Mouse (Mus musculus) heart, embryonic 11.5 days (tissue): ENCODE measurements around the gene Mnd1. TPM values are rescaled to one million over a fixed set of nuclear protein-coding genes. Genes with fewer than 3 reads are reported as not detected.

Experiments
- ATAC-seq: fragments of 200-750 bp; cut with Nextera tagmentation; replicated peaks from 2 replicates; pipeline ENCODE4 v1.8.0; 2017; ENCODE audit warnings: moderate library complexity; ENCODE audit not compliant: insufficient number of reproducible peaks, low FRiP score, low TSS enrichment
- H3K27ac ChIP-seq: fragments of 300-500 bp; sonication (generic); 2 replicates; pipeline ENCODE4 v1.5.1; 2014; ENCODE audit warnings: mild to moderate bottlenecking, low read depth, low read length
- H3K27me3 ChIP-seq: fragments of 300-500 bp; sonication (generic); 2 replicates; pipeline ENCODE4 v1.6.1; 2014; ENCODE audit warnings: mild to moderate bottlenecking, low read length, mixed read lengths; ENCODE audit not compliant: control insufficient read depth, insufficient read depth
- H3K36me3 ChIP-seq: fragments of 300-500 bp; sonication (generic); 2 replicates; pipeline ENCODE4 v1.6.1; 2014; ENCODE audit warnings: mild to moderate bottlenecking, low read length, moderate library complexity, mixed read lengths; ENCODE audit not compliant: control insufficient read depth, insufficient read depth
- H3K4me1 ChIP-seq: fragments of 300-500 bp; sonication (generic); 2 replicates; pipeline ENCODE4 v1.6.1; 2014; ENCODE audit warnings: low read length; ENCODE audit not compliant: control insufficient read depth, insufficient read depth
- H3K4me2 ChIP-seq: fragments of 300-500 bp; sonication (generic); 2 replicates; pipeline ENCODE4 v1.6.1; 2014; ENCODE audit warnings: mild to moderate bottlenecking, moderate library complexity
- H3K4me3 ChIP-seq: fragments of 300-500 bp; sonication (generic); 2 replicates; pipeline ENCODE4 v1.5.1; 2014; ENCODE audit warnings: low read depth, low read length
- H3K9ac ChIP-seq: fragments of 300-500 bp; sonication (generic); 2 replicates; pipeline ENCODE4 v1.6.1; 2014; ENCODE audit warnings: mild to moderate bottlenecking, low read depth, low read length, moderate library complexity
- H3K9me3 ChIP-seq: fragments of 300-500 bp; sonication (generic); replicated peaks from 2 replicates; pipeline ENCODE4 v1.6.1; 2016; ENCODE audit warnings: low read length; ENCODE audit not compliant: control insufficient read depth
- WGBS: fragments of 180-500 bp; shearing (Covaris S2); extraction: QIAGEN DNeasy Blood & Tissue Kit; methylation state at CpG from one replicate; pipeline ENCODE4 v1.1.7; 2014; ENCODE audit not compliant: insufficient replicate concordance; 5-methylcytosine and 5-hydroxymethylcytosine counted together
- polyA plus RNA-seq: library from polyadenylated mRNA; unstranded; fragments of >200 nt; fragmentation: Nextera tagmentation; extraction: Ambion mirVana; gene quantifications from 2 replicates; pipeline ENCODE4 v1.2.1, GENCODE M21; 2014

Gene Mnd1
- polyA plus RNA-seq, 1 experiment from 2014 or later: 12.0 TPM

DNA sequence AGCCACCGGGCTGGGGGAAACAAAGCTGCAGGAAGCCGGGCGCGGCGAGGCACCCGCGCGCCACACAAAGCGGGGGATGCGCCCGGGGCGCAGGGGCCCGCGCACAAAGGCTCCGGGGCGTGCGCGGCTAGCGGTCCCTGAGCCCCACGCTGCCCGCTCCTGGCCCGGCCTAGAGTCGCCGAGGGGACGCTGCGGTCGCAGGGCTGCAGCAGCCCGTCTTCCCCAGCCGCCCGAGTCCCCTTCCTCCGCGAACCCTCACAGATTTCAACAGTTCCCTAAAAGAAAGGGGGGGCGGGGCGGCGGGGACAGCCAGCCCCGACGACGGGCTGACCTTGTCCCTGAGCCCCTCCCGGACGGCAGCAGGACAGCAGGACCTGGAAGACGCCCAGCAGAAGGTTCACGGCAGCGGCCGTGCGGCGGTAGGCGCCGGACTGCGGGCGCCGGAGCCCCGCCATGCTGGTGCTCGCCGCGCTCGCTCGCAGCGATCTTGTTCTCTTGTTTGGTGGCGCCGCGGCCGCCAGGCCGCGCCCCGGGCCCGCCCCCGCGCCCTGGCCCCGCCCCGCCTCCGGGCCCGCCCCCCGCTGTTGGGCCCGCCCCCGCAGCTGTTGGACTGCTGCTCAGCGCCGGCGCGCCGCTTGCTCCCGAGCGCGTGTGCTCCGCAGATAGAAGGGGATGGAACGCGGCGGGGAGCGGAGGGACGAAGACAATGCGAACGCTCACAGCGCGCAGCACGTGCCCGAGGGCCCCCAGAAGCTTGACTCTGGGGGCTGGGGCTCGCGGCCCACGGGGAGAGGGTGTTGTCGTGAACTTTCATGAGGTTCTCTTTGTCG is 115.7 kb downstream of the Mnd1 start, which contains the start of gene Tmem131l:
Gene Tmem131l (minus strand): TSS at position 530 of the 830 bp plus-strand sequence.
- peak; percentile 95 for ATAC-seq
- peak within 1 kb of the TSS; percentile 86 for H3K9ac ChIP-seq
- H3K9me3 ChIP-seq: no peaks in the 10 kb centered on the region
- H3K27ac ChIP-seq: peak within 1 kb of the TSS; percentile 90
- WGBS: under 1% methylated on average over 90 of the region's 100 CpGs
- H3K4me3 ChIP-seq: peak within 1 kb of the TSS; percentile 72
- H3K36me3 ChIP-seq: no peaks in the 10 kb centered on the region
- H3K4me1 ChIP-seq: peaks cover 3% of the 10 kb centered on the region; the same call in 1 of the 2 replicates
- peak within 1 kb of the TSS; percentile 98 for H3K4me2 ChIP-seq
- H3K27me3 ChIP-seq: no peaks in the 10 kb centered on the region

DNA sequence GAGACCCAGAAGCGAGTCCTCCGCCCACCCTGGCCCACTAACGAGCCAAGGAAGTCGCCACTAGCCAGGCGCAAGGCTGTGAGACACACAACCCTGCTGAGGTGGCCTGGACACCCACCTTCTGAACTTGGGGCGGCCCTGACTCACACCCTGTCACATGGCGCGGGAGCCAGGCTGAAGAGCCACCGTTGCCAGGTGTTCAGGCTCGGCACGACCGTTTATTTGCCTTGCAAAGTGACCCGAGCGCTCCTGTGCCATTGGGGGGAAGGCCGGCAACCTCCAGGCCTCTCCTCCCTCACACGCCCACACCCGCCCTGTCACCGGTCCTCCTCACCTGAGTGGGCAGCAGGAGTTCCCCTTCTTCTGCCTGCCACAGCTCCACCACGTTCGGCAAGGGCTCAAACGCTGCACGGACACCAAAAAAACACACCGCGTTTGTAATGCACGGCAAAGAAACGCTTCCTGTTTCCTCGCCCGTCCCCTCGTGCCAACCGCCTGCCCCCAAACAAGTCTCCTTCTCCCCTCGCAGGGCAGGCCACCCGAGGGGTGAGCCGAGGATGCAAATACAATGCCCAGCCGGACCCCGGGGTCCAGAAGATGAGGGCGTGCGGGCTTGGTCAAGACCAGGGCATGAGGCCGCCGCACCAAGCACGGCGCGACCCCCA is 116.5 kb downstream of the Mnd1 start:
- Histone ChIP-seq H3K4me3 (peak overlapping the region; percentile 72), H3K27me3 (no peaks in the 10 kb centered on the region), H3K4me2 (peak overlapping the region; percentile 98), H3K4me1 (peaks cover 3% of the 10 kb centered on the region; the same call in 1 of the 2 replicates), H3K36me3 (no peaks in the 10 kb centered on the region), H3K9me3 (no peaks in the 10 kb centered on the region), H3K27ac (peak overlapping the region; percentile 67), H3K9ac (peak overlapping the region; percentile 86)
- no peak; the same call in 1 of the 2 replicates for ATAC-seq
- 0% methylated on average over 42 of the region's 42 CpGs for WGBS

DNA sequence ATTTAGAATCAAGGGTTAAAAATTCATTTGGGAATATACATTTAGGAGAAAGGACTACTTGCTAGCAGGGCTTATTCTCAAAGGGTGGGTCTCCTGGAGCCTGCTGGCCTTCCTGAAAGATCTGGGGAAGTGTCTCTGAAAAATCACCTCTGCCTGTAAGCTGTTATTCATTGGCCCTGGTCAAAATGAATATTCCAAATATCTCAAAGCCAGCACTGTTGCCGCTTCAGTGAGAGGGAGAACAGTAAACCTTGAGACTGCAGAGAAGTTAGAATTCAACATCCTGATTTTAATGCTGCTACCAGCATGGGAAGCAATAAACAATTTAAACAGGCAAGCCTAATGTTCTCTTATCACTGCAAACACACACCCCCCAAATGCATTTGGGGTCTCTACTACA is 117.5 kb downstream of the Mnd1 start:
- H3K9ac ChIP-seq: no peak overlapping the region
- H3K27me3 ChIP-seq: no peaks in the 10 kb centered on the region
- no peaks in the 10 kb centered on the region for H3K9me3 ChIP-seq
- peaks cover 6% of the 10 kb centered on the region; the same call in 1 of the 2 replicates for H3K4me1 ChIP-seq
- H3K4me3 ChIP-seq: peak overlapping the region; percentile 72; the same call in 1 of the 2 replicates
- no peak overlapping the region for H3K27ac ChIP-seq
- H3K4me2 ChIP-seq: peak overlapping the region; percentile 98
- WGBS: 45% methylated on average over 1 of the region's 1 CpGs
- no peaks in the 10 kb centered on the region for H3K36me3 ChIP-seq
- ATAC-seq: no peak

Other genes starting within 250 kb of the Mnd1 start
- 27.8 and 35.0 TPM in 2 replicates for gene Tmem131l, start 115.6 kb downstream of the Mnd1 start, polyA plus RNA-seq
- 0.30 TPM in 1 of 2 replicates, not detected in the other for gene Gm6525, start 18.3 kb upstream of the Mnd1 start, polyA plus RNA-seq
- gene Trim2, start 151.1 kb upstream of the Mnd1 start, polyA plus RNA-seq: 8.9 TPM in 2 replicates